Mouse (Mus musculus) retina, postnatal 7 days (tissue): ENCODE measurements around the gene Sptb.

ENCODE experiments used
- DNase-seq: peaks from one replicate; pipeline ENCODE4 v3.0.0-alpha.2; 2012; ENCODE audit warnings: low read depth, low spot score

The Sptb gene

DNA sequence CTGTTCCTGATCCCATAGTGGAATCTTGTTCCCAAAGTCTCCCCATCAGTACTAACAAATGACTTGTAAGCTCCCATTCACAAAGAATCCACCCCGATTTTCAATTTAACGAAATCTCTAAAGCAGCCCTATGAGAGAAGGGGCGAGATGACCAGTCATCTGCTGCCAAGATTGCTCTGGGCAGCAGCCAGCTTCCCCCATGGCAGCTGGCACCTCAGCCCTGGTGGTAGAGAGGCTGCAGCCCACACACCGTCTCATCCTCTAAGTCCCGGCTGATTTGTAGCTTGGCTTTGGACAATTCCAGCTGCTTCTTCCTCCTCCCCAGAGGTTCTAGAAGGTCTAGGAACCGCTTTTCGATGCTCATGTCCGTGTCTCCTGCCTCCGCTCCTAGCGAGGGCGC lies 102.1 kb downstream of the Sptb start:
- DNase-seq = no peak

- DNase-seq = no peak
Observed at GRCm38 (mm10) chr12:76605837-76606236, 104.5 kb downstream of the Sptb start.

DNA sequence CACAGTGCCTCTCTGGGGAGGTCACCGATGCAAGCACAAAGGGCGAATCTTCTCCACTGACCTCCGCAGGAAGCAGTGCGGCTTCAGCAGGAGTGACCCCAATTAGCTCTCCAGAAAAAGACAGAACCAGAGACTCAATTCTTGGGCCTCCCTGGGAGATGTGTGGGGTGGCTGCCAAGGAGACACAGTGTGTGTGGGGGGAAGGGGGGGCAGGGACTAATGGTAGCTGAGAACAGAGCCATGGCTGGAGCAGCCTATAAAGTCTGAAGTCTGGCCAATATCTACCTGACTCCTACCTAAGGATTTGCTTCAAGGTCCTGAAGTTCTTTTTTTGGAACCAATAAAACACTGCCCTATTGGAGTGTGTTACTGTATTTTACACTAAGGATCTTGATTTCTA lies 105.8 kb downstream of the Sptb start:
- no peak for DNase-seq

GRCm38 (mm10) chr12:76603779-76604178 lies 106.6 kb downstream of the Sptb start:
- no peak for DNase-seq

- DNase-seq = no peak
Observed at GRCm38 (mm10) chr12:76598196-76598928, 112.0 kb downstream of the Sptb start.

- DNase-seq = no peak
Observed at GRCm38 (mm10) chr12:76597577-76598100, 112.7 kb downstream of the Sptb start.

- peak; percentile 64 for DNase-seq
Observed at GRCm38 (mm10) chr12:76596292-76597023, 113.9 kb downstream of the Sptb start.

GRCm38 (mm10) chr12:76595830-76596229 lies 114.5 kb downstream of the Sptb start:
- no peak for DNase-seq

DNA sequence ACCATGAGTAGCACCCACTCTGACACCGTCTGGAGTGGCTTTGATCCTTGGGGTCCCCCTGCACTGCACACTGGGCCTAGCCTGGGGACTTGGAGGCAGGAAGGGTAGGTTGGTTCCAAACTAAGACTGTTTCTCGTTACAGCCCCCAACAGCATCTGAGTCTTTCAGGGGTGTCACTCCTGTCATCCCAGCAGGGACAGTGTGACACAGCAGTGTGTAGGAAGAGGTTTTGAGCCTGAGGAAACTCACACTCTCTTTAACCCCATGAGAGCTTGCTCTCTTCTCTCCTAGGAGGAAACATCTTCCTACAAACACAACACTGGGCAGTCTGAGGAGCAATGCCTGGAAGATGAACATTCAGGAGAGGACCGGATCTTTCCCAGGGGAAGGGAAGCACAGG lies 115.8 kb downstream of the Sptb start:
- DNase-seq = no peak

- no peak for DNase-seq
Observed at GRCm38 (mm10) chr12:76593839-76594322, 116.5 kb downstream of the Sptb start.

GRCm38 (mm10) chr12:76593254-76593653 lies 117.1 kb downstream of the Sptb start:
- no peak for DNase-seq

- peak; percentile 43 for DNase-seq
Observed at GRCm38 (mm10) chr12:76592213-76592612, 118.1 kb downstream of the Sptb start.

DNA sequence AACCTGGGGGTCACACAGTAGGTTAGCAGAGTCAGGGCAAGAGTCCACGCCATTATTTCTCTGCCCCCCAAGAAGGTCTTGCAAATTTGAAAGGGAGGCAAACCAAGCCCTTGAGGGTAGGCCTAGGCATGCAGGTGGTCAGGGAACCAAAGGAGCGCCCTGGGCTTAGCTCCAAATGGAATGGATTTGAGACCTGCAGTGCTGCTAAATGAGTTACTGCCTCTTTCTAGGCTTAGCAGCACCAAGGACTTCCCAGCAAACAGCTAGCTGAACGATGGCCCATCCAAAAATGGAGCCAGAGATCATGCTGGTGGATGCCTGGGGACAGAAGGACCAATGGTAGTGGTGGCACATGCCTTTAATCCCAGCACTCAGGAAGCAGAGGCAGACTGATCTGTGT lies 119.3 kb downstream of the Sptb start:
- DNase-seq = no peak

- DNase-seq = no peak
Observed at GRCm38 (mm10) chr12:76589531-76589930, 120.8 kb downstream of the Sptb start.

DNA sequence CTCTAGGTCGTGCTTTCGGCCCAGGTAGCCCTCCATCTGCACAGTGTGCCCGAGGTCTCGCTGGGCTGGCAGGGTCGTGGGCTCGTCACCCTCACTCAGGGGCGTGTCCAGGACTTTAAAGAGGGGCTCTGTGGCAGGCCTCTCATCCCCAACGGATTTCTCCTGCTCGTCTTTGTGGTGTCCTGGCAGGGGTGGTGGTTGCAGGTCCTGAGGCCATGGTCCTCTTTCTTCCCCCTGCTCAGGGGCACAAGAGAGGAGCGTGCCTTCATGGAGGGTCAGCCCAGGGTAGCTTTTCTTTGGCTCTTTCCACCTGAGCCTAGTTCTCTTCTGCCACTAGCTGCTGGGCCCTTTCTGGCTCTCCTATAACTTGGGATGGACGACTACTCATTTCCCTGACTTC lies 123.0 kb downstream of the Sptb start:
- no peak for DNase-seq

- no peak for DNase-seq
Observed at GRCm38 (mm10) chr12:76585028-76585427, 125.3 kb downstream of the Sptb start.

DNA sequence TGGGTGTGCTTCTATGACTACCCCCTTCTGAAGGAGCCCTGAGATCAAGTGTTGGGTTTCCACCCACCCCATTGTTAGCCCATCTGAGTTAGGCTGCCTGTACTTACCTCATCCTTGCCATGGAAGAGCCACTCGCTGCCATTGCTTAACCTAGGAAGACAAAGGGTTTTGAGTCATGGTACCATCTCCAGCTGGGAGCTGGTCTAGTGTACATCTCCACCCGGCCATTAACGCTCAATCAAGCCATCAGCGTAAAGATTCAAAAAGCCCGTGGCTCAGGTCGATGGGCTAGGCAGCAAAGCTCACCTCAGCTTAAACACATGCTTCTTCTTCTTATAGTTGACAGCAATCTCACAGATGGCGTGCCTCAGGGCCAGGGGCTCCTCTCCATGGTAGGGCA lies 126.9 kb downstream of the Sptb start:
- no peak for DNase-seq

DNA sequence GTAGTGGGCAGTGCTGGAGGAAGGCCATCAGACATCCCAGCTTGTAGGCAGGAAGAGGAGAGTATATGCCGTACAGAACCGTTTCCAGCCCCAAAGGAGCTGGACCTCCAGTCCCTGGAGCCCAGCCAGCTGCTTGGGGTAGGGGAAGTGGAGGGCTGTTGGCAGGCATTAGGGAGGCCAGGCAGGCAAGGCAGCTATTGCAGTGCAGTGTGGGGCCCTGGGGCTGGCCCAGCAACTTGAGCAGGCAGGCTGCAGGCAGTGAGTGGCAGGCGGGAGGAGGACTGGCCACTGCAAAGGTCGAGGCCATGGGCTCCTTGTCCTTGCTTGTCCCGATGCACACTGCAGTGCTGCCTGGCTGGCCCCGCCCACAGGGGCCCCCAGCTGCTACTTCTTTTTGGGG lies 127.5 kb downstream of the Sptb start:
- DNase-seq = no peak

DNA sequence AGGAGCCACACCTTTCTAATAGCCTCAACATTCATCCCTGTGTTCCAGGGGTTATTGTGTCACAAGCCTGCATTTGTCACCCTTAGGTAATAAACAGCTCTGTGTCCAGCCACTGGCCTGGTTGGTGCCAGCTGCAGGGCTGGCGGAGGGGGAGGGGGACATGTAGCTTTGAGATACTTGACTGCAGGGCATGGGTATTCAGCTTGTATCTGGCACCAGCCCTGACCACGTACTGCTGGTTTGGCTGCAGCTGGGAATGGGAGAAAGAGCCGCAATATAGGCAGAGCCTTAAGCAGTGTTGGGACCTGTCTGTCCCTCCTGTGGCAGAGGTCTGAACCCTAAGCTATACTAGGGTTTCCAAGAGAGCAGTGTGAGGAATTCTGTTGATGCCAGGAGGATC lies 128.2 kb downstream of the Sptb start:
- no peak for DNase-seq

GRCm38 (mm10) chr12:76579806-76580205 lies 130.5 kb downstream of the Sptb start:
- no peak for DNase-seq

DNA sequence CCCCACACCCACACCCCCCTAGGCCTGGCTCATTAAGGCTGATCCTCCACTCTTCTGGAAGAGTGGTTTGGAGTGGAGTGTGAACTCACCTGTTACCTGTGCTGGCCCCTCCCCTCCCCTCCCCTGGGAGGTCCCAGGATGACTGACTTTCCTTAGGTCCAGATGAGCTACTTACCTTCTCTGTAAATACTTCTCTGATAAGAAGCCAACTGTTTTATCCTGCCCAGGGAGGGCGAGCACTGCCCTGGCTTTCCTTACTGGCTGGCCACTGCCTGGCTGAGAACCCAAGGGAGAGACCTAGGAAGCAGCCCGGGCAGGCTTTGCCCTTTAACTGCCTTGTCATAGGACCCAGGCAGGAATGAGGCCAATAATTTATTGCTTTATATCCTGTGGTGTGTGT lies 131.9 kb downstream of the Sptb start:
- no peak for DNase-seq

- DNase-seq = no peak
Observed at GRCm38 (mm10) chr12:76577858-76578257, 132.5 kb downstream of the Sptb start.

GRCm38 (mm10) chr12:76576806-76577205 lies 133.5 kb downstream of the Sptb start:
- no peak for DNase-seq
